Mouse (Mus musculus) urinary bladder, adult 18-20 months (tissue): ENCODE measurements around the gene Cnn3.

ENCODE experiments used
- DNase-seq, 2 experiments: peaks; one replicate each; pipeline ENCODE4 v3.0.0; 2022; ENCODE audit warnings: low spot score in 2 of 2, mixed read lengths in 2 of 2

Cnn3 gene

GRCm38 (mm10) chr3:121425861-121426620, at the start of gene Cnn3:
TSS of gene Cnn3 (plus strand) at chr3:121426497.
- peak; percentile 75 to 90 for DNase-seq

DNA sequence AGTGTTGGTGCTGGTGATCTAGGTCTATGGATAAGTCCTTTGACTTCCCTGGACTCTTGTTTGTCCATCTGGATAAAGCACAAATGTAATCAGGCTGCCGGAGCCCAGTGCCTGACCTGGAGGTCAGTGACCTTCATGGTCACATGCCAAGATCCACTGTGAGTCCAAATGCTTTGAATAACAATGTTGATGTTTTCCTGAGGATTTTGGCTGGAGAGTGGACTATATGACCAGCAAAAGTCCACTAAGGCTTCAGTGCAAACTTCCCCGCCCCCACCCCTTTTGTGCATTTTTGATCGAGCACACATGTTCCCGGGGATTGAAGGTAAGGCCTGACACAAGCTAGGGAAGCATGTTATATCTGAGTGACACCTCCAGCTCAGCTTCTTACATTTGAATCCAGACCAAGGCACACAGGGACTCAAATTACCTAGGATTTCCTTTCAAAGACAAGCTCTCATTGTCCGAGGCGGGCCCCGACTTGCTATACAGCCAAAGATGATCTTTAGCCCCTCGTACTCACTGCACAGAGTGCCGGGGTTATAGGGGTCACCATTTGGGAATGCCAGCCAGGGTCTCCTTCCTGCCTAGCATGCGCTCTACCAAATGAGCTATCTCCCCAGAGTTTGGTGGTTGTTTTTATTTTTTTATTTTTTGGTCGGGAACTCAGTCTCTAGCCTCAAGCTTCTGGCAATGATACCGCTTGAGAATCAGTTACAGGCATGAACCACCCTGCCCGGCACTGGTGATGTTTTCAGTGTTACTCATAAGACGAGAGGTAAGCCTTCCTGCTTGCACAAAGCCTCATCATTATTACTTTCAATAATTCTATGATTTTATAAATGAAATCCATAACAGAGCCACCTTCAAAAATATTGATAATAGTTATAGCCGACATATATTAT, 47.3 kb upstream of the Cnn3 start:
- no peak for DNase-seq

GRCm38 (mm10) chr3:121379699-121380098, 46.6 kb upstream of the Cnn3 start:
- no peak for DNase-seq

DNA sequence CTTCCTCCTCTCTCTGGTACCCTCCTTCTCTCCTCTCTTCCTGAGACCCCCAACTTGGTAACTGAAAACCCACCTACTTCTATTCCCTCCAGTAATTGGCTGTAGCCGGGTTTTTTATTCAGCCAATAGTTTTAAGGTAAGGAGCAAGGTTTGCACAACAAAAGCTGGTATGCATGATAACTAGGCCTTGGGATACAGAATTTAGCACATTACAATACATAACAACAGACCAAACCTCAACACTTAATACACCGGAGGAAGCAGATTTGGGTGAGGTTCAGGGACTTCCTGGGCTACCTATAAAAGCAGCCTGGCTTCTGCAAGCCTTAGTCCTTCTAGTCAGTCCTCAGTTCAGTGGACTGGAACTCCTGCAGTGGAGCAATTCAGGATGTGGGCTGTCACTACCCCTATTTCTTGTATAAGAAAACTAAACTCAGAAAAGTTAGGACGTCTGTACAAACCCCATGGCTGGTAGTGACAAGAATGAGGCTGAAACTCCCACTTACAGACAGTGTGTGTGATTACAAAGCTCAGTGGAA, 38.8 kb upstream of the Cnn3 start:
- DNase-seq: no peak

DNA sequence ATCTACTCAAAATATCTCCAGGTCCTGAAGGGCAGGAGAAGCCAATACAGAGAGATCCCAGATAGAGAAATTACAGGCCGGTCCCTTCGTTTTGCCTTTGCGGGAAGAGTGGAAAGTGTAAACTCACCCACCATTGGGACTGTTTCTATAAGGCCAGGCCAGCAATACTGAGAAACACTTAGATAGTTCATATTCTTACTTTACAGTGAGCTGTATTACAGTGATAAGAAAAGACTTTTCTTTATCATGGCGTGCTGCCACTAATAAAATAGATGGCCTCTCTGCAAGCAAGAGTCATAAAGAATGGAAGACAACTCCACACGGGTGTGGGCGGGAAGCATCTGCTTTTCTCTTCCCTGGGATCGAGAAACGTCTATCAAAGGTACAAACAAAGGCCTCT, 36.9 kb upstream of the Cnn3 start:
- DNase-seq: no peak

- no peak for DNase-seq
Measured at GRCm38 (mm10) chr3:121389860-121390530, 36.3 kb upstream of the Cnn3 start.

DNA sequence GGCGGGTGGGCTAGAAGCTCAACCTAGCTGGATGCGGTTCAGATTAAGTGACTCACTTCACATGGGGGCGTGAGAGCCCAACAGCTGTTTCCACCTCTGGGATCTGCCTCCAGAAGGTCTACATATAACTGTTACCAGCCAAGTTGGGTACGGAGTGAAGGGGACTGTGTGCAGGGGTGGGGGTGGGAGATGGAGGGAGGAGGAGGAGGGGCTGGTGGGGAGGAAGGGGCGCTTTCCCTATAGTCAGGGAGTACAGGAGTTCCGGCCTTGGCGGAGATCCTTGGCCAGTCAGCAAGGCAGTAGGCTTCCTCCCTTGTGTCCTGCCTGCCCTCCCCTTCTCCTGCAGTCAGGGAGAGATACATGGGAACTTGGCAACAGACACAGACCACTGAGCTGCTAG, 35.6 kb upstream of the Cnn3 start:
- no peak for DNase-seq

DNA sequence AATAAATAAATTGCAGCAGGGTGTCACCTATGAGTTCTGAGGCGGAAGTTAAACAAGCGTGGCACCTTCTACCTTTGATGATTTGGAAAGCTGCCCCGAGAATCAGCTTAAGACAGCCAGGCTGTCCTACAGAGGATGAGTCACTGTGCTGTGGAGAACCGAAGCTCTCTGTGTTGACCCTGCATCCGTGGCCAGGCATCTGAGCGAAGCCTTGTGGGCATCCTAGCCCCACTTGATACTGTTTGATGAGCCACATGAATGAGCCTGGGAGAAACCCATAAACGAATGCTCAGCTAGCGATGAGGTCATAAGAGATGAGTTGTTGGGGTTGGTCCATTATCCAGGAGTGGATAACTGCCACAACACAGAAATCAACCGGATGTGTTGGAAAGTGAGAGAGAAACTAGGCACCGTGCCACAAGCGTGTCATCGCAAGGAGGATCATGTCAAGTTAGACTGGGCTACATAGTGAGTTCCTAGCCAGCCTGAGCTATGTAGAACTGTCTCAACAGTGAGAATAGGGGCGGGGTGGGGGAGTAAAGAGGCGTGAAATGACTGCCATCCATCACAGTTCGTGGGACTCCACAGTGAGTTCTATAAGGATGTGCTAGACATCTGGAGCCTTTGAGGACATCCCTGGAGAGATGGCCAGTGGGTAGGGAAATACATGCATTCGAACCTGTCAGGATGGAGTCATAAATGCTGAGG, 30.6 kb upstream of the Cnn3 start:
- DNase-seq: no peak

DNA sequence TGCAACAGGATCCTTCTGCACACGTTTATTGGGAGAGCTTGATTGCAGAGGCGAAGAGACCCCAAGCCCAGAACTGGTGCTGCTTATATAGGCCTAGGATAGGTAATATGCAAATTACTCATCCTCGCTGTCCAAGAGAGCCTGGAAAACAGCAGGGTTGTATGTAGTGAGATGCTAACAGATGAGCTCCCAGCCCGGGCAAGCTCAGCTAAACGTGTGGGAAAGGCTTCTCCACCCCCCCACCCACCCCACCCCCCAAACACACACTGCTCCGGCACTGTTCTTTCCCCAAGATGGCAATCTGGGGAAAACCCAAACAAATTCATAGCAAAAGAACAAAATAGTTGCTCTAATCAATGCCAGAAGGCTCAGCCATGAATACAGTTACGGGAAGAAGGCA, 29.7 kb upstream of the Cnn3 start:
- DNase-seq: no peak

- DNase-seq: no peak
Measured at GRCm38 (mm10) chr3:121397007-121397406, 29.3 kb upstream of the Cnn3 start.

GRCm38 (mm10) chr3:121401384-121401783, 24.9 kb upstream of the Cnn3 start:
- no peak for DNase-seq

- DNase-seq: no peak
Measured at GRCm38 (mm10) chr3:121402096-121402495, 24.2 kb upstream of the Cnn3 start.

DNA sequence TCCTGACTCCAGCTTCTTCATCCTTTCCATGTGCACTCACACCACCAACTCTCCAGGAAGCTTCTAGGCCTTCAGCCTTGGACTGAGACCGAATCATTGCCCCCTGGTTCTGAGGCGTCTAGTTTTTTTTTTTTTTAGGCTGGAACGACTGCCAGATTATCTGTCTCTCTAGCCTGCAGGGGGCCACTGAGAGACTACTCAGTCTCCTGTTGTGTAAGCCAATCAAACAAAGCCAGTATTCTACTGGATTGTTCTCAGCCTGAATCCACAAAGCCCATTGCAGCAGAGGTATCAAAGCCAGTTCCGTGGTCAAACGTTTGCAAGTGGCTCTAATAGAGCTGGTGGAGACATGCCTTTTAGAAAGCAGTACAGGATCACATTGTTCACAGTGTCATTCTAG, 22.8 kb upstream of the Cnn3 start:
- no peak for DNase-seq

- DNase-seq: no peak
Measured at GRCm38 (mm10) chr3:121405101-121405500, 21.2 kb upstream of the Cnn3 start.

GRCm38 (mm10) chr3:121407417-121407816, 18.9 kb upstream of the Cnn3 start:
- no peak for DNase-seq

DNA sequence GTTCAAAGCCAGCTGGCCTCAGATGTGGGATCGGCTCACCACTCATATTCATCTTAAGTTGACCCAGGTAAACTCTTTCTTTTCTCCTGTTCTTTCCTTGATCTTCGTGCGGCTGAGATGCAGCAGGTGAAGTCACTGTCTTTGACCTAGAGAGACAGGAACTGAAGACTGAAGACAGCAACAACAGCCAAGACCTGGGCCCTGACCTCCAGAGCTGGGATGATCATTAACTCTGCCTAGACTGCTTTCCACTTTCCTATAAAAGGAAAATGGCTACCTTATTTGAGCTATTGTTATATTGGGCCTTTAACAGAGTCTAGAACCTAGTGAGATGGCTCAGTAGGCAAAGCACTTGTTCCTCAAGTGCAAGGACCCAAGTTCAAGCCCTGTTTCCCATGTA, 17.9 kb upstream of the Cnn3 start:
- DNase-seq: no peak

DNA sequence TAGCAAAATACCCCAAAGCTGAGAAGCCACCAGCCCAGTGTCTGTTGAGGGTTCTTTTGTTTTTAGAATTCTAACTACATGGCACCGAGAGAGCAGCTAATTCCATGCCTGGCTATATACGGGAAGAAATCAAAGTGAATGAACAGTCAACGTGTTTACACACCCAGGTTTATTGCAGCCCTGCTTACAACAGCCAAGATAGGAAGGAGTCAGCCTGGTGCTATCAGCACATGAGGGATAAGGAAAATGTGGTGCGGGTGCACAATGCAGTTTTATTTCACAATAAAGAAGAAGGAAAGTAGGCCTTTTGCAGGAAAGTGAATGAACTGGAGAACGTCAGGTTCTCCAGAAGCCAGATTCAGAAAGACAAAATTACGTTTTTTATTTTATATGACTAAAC, 14.8 kb upstream of the Cnn3 start:
- DNase-seq: no peak

GRCm38 (mm10) chr3:121416171-121417154, 9.8 kb upstream of the Cnn3 start:
- no peak for DNase-seq

GRCm38 (mm10) chr3:121417379-121418250, 8.7 kb upstream of the Cnn3 start:
- no peak for DNase-seq
